Mouse (Mus musculus) embryonic facial prominence, embryonic 14.5 days (tissue): ENCODE results near the gene Sdhd. TPM values are rescaled to one million over a fixed set of nuclear protein-coding genes. Genes with fewer than 3 reads are reported as not detected.

Experiments
- ATAC-seq: fragments of 200-750 bp; cut with Nextera tagmentation; 2 replicates; pipeline ENCODE4 v1.8.0; 2017; ENCODE audit warnings: low read depth, moderate number of reproducible peaks, moderate TSS enrichment
- DNase-seq: peaks from one replicate; pipeline ENCODE4 v3.0.0-alpha.2; 2015; ENCODE audit warnings: low spot score
- H3K27ac ChIP-seq: fragments of 300-500 bp; sonication (generic); replicated peaks from 2 replicates; pipeline ENCODE4 v1.5.1; 2014; ENCODE audit warnings: low read depth, mild to moderate bottlenecking, low read length, moderate library complexity
- H3K27me3 ChIP-seq: fragments of 300-500 bp; sonication (generic); replicated peaks from 2 replicates; pipeline ENCODE4 v1.6.1; 2014; ENCODE audit warnings: low read length; ENCODE audit not compliant: control insufficient read depth, insufficient read depth
- H3K36me3 ChIP-seq: fragments of 300-500 bp; sonication (generic); 2 replicates; pipeline ENCODE4 v1.6.1; 2014; ENCODE audit warnings: low read length, mixed read lengths; ENCODE audit not compliant: control insufficient read depth, insufficient read depth
- H3K4me1 ChIP-seq: fragments of 300-500 bp; sonication (generic); 2 replicates; pipeline ENCODE4 v1.6.1; 2014; ENCODE audit warnings: antibody characterized with exemption, low read length; ENCODE audit not compliant: control insufficient read depth, insufficient read depth
- H3K4me2 ChIP-seq: fragments of 300-500 bp; sonication (generic); 2 replicates; pipeline ENCODE4 v1.6.1; 2014; ENCODE audit warnings: low read depth, mild to moderate bottlenecking, low read length, moderate library complexity, mixed read lengths
- H3K4me3 ChIP-seq: fragments of 300-500 bp; sonication (generic); 2 replicates; pipeline ENCODE4 v1.5.1; 2014; ENCODE audit warnings: low read depth, mild to moderate bottlenecking, low read length
- H3K9ac ChIP-seq: fragments of 300-500 bp; sonication (generic); 2 replicates; pipeline ENCODE4 v1.6.1; 2014; ENCODE audit warnings: low read depth, mild to moderate bottlenecking, low read length, moderate library complexity, mixed read lengths
- H3K9me3 ChIP-seq: fragments of 300-500 bp; sonication (generic); 2 replicates; pipeline ENCODE4 v1.6.1; 2016; ENCODE audit warnings: low read length; ENCODE audit not compliant: control insufficient read depth
- WGBS: fragments of 180-500 bp; shearing (Covaris S2); extraction: QIAGEN DNeasy Blood & Tissue Kit; methylation state at CpG from one replicate; pipeline ENCODE4 v1.1.7; 2014; 5-methylcytosine and 5-hydroxymethylcytosine counted together
- polyA plus RNA-seq: library from polyadenylated mRNA; unstranded; fragments of >200 nt; fragmentation: Nextera tagmentation; extraction: Ambion mirVana; gene quantifications from 2 replicates; pipeline ENCODE4 v1.2.1, GENCODE M21; 2014

Gene Sdhd
- polyA plus RNA-seq, 1 experiment from 2014 or later, result 330 TPM

DNA sequence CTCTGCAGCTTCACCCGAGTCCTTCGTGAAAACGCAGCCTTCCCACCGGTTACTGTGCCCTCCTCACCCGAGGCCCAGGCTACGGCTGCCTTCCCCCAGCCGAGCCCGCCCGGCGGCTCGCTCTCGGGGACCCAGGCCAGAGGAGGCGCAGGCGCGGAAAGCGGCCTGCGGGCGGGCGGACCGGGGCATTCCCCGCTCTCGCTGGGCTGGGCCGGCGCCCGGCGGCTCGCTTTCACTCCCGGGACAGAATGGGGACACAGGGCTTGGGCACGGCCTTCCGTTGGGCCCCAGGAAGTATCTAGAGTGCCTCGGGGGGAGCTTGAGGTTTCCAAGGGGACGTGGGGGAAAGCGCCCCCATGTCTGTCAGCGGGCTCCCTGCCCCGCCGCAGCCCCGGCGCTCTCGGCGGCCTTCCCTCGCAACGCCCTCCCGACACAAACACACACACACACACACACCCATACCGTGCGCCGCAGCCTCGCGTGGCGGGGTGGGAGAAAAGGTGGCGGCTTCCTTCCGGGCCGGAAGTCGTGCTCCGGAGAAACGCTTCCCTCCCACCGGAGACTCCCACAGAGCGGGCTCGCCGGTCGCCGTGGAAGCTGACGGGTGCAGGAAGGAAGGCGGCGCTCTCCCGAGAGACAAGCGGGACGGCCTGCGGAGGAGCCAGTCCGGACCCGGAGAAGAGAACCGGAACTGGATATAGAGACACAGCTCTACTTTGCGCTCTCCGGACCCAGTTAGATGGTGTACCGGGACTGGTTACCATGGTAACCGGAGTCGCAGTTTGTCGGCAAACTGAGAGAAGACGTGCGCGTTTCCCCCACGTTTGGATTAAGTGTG lies 13.4 kb upstream of the Sdhd start, which contains the start of the genes Pih1d2 and Nkapd1:
Gene Pih1d2 (plus strand): TSS at position 556 of the 838 bp plus-strand sequence.
Gene Nkapd1 (minus strand): TSS at position 699 of the 838 bp plus-strand sequence.
- DNase-seq, result peak; percentile 94
- Histone ChIP-seq H3K4me2 (peak within 1 kb of the TSS; percentile 75), H3K9me3 (no peaks in the 10 kb centered on the region), H3K27me3 (no peaks in the 10 kb centered on the region), H3K36me3 (peaks cover 34% of the 10 kb centered on the region), H3K4me3 (peak within 1 kb of the TSS; percentile 75), H3K27ac (peak within 1 kb of the TSS; percentile 92), H3K9ac (peak within 1 kb of the TSS; percentile 82), H3K4me1 (peaks cover 8% of the 10 kb centered on the region; the same call in 1 of the 2 replicates)
- peak; percentile 96 for ATAC-seq
- WGBS, result under 1% methylated on average over 39 of the region's 81 CpGs

DNA sequence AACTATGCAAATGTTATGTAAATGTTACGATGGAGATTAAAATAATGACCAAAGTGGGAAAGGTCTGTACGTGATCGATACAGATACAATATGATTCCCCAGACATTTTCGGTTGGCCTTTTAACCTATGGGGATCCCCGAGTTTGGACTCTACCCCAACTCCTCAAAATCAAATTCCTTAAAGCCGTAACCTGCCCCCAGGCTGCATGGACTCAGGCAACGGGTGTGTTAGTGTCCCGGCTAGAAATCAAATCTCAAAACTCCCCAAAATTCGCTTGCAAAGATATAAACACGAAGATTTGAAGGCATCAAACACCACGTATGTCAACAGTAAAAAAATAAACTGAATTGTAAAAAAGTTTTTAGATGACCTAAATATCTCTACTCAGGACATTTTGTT lies 12.5 kb upstream of the Sdhd start:
- Histone ChIP-seq H3K9ac (peak overlapping the region; percentile 82), H3K27ac (peak overlapping the region; percentile 92), H3K4me2 (peak overlapping the region; percentile 75), H3K4me1 (peaks cover 8% of the 10 kb centered on the region; the same call in 1 of the 2 replicates), H3K27me3 (no peaks in the 10 kb centered on the region), H3K9me3 (no peaks in the 10 kb centered on the region), H3K4me3 (peak overlapping the region; percentile 75), H3K36me3 (peaks cover 41% of the 10 kb centered on the region)
- 32% methylated on average over 11 of the region's 11 CpGs for WGBS
- no peak for DNase-seq
- no peak for ATAC-seq

DNA sequence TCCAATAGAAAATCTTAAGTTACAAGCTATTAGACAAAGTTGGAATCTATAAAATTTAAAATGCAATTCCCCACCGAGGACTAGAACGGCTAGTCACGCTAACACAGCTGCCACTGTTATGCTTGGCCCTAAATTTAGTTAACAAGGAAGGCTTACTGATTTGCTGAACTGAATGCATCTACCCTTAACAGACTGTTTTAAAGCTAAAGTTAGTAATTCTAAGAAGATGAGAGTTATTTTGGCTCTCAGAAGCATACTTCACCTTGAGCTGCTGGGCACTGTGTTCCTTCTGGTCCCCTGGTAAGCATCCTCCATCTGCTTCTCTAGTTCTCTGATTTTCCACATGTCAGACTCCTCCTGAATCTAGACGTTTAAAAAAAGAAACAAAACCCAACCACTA lies 8.5 kb upstream of the Sdhd start:
- DNase-seq, result no peak
- peaks cover 8% of the 10 kb centered on the region; the same call in 1 of the 2 replicates for H3K4me1 ChIP-seq
- H3K4me2 ChIP-seq, result no peak overlapping the region
- no peak overlapping the region for H3K4me3 ChIP-seq
- H3K27ac ChIP-seq, result no peak overlapping the region
- 85% methylated on average over 4 of the region's 4 CpGs for WGBS
- H3K27me3 ChIP-seq, result no peaks in the 10 kb centered on the region
- H3K9ac ChIP-seq, result no peak overlapping the region
- peaks cover 76% of the 10 kb centered on the region for H3K36me3 ChIP-seq
- no peak for ATAC-seq
- H3K9me3 ChIP-seq, result no peaks in the 10 kb centered on the region

DNA sequence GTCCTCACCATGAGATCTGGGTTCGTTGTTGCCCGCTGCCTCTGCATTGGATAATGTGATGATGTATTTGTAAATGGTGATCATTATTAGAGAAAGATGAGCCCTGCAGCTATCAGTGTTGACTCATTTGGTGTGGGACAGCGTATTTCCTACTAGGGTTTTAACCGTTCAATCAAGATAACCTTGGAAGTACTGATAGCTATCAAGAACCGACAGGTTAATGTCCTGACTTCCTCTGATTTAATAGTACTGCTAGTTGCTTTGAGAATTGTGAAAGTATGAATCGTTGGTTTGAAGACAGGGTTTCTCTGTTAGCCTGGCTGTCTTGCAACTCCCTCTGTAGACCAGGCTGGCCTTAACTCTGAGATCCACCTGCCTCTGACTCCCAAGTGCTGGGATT lies 726 bp upstream of the Sdhd start:
- no peak for ATAC-seq
- WGBS, result 3% methylated on average over 6 of the region's 6 CpGs
- Histone ChIP-seq H3K4me1 (peaks cover 15% of the 10 kb centered on the region), H3K27ac (peak overlapping the region; percentile 81; the same call in 1 of the 2 replicates), H3K9me3 (no peaks in the 10 kb centered on the region), H3K4me3 (peak overlapping the region; percentile 70), H3K4me2 (peak overlapping the region; percentile 76), H3K36me3 (peaks cover 49% of the 10 kb centered on the region), H3K9ac (peak overlapping the region; percentile 87), H3K27me3 (no peaks in the 10 kb centered on the region)
- no peak for DNase-seq

DNA sequence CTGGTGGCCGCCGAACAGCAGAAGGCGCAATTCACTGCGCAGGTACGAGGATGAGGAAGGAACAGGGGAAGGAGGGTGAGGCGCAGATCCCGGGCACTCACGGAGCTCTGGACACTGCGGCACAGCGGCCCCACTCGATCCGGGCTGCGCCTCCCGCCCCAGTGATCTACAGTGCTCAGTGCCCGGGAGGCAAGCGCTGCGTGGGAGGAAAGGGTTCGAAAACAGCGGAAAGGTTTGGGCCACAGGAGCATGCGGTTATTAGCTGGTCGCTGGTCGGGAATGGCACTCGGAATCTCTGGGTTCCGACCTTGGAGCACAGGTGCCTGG lies 349 bp upstream of the Sdhd start:
- H3K27ac ChIP-seq, result peak overlapping the region; percentile 81
- peaks cover 15% of the 10 kb centered on the region for H3K4me1 ChIP-seq
- 0% methylated on average over 24 of the region's 24 CpGs for WGBS
- no peaks in the 10 kb centered on the region for H3K9me3 ChIP-seq
- no peaks in the 10 kb centered on the region for H3K27me3 ChIP-seq
- H3K4me3 ChIP-seq, result peak overlapping the region; percentile 70
- DNase-seq (no peak), ATAC-seq (peak; percentile 85)
- H3K9ac ChIP-seq, result peak overlapping the region; percentile 87
- H3K4me2 ChIP-seq, result peak overlapping the region; percentile 76
- peaks cover 50% of the 10 kb centered on the region for H3K36me3 ChIP-seq

DNA sequence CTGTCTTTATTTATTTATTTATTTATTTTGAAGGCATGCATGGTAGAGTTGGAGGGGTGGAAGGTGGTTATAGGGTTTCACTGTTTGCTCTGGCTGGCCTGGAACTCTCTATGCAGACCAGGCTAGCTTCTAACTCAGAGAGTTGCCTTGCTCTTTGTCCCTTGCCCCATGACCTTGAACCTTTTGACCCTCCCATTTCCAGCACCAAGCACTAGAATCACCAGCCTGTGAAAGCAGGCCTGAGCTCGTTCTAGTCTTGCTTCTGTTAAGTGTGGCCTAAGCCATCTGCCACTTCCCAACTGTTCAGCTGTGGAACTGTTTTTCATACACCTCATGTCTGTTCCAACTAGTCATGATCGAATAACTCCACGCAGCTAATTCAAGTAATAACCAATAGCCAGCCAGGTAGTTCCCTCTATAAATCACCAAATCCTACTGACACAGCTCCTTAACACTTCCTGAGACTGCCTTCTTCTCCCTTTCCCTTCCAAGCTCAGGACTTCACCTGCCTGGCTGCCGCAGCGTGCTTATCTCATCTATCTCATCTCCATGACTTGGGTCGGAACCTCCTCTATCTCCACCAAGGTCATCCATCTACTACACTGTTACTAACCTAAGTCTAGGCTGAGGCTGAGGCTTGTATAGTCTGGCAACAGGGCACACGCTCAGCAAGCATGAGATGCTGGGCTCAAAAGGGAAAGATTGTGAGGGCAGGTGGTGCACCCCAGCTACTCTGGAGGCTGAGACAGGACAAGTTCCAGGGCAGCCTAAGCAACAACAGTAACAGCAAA lies 1.4 kb downstream of the Sdhd start:
- Histone ChIP-seq H3K27ac (no peak overlapping the region), H3K4me2 (peak overlapping the region; percentile 68), H3K4me3 (peak overlapping the region; percentile 70), H3K27me3 (no peaks in the 10 kb centered on the region), H3K36me3 (peaks cover 51% of the 10 kb centered on the region), H3K9me3 (no peaks in the 10 kb centered on the region), H3K4me1 (peaks cover 15% of the 10 kb centered on the region), H3K9ac (peak overlapping the region; percentile 87; the same call in 1 of the 2 replicates)
- no peak for DNase-seq
- 88% methylated on average over 7 of the region's 7 CpGs for WGBS
- ATAC-seq, result no peak

DNA sequence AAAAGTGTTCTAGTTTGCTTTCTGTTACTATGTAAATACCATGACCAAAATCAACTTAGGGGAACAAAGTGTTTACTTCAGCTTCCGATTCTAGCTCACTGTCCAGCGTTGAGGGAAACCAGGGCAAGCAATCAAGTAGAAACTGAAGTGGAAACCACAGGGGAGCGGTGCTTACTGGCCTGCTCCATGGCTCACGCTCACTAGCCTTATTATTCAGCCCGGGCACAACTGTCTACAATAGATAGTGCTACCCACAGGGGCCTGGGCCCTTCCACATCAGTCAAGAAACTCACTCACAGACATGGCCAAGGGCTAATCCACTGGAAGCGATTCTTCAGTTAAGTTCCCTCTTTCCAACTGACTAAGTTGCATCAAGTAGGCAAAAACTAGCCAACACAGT lies 2.1 kb downstream of the Sdhd start:
- Histone ChIP-seq H3K27me3 (no peaks in the 10 kb centered on the region), H3K9ac (no peak overlapping the region), H3K4me1 (peaks cover 15% of the 10 kb centered on the region), H3K27ac (no peak overlapping the region), H3K4me2 (no peak overlapping the region), H3K36me3 (peaks cover 52% of the 10 kb centered on the region), H3K4me3 (no peak overlapping the region), H3K9me3 (no peaks in the 10 kb centered on the region)
- DNase-seq (no peak), ATAC-seq (no peak)
- 87% methylated on average over 6 of the region's 6 CpGs for WGBS

DNA sequence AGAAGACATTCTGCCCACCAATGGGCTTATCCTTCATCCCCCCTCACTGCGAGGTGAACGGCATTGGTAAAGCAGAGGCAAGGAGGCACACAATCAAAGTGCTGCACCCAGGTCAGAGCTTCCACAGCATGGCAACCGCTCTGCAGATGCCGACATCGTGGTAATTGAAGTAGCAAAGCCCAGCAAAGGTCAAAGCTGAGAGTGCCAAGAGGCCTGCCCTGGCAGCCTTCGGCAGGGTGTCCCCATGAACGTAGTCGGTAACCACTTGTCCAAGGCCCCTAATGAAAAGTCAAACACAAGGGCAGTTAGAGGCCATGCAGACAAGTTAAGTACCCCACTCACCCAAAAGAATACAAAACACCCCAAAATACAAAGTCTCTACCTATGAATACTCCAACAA lies 6.6 kb downstream of the Sdhd start:
- Histone ChIP-seq H3K27me3 (no peaks in the 10 kb centered on the region), H3K4me1 (peaks cover under 1% of the 10 kb centered on the region), H3K4me3 (no peak overlapping the region), H3K4me2 (no peak overlapping the region), H3K36me3 (peaks cover 55% of the 10 kb centered on the region), H3K9ac (no peak overlapping the region), H3K27ac (no peak overlapping the region), H3K9me3 (no peaks in the 10 kb centered on the region)
- 95% methylated on average over 8 of the region's 8 CpGs for WGBS
- no peak for ATAC-seq
- DNase-seq, result no peak
